Mouse (Mus musculus) cerebellum, adult 2 months (tissue): Measurements from ENCODE around the gene Pp2d1.

Experiments
- CTCF ChIP-seq: fragments of 200-500 bp; IDR thresholded peaks from 2 replicates; pipeline ENCODE4 v1.5.1; 2011; ENCODE audit warnings: low read depth, mild to moderate bottlenecking, control low read depth, low read length, moderate library complexity, borderline replicate concordance; ENCODE audit not compliant: insufficient read depth
- POLR2A ChIP-seq: fragments of 200-500 bp; IDR thresholded peaks from 2 replicates; pipeline ENCODE4 v1.6.1; 2011; ENCODE audit warnings: low read length, control low read depth, borderline replicate concordance; ENCODE audit not compliant: insufficient read depth

- TF ChIP-seq POLR2A: no peak
- no peak for TF ChIP-seq CTCF
Observed at GRCm38 (mm10) chr17:53502966-53503365, 36.3 kb downstream of the Pp2d1 start.
